Mouse (Mus musculus) bone marrow macrophage, adult 2 months (primary cell): ENCODE data around the gene Fancd2.

ENCODE experiments used
- CTCF ChIP-seq: IDR thresholded peaks from 2 replicates; pipeline ENCODE4 v1.5.1; 2012; ENCODE audit warnings: low read depth, mild to moderate bottlenecking, low read length, moderate library complexity
- POLR2A ChIP-seq: IDR thresholded peaks from 2 replicates; pipeline ENCODE4 v1.6.1; 2012; ENCODE audit warnings: mild to moderate bottlenecking, low read depth, low read length, borderline replicate concordance

DNA sequence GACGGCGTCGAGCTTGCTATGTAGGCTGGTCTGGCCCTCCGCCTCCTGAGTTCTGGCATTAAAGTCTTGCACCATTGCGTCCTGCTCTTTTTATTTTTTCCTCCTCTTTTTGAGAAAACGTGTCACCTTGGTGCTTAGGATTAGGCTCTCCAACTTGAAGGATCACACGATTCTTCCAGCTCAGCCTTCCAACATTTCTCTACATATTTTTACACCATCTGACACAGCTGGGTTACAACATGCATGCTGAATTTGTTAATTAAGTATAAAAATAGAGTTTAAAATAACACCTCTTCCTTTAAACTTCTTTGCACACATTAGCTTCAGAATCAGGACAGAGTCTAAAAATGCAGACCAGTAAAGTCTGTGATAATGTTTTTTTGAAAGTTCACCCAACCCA, 77.8 kb downstream of the Fancd2 start:
- TF ChIP-seq POLR2A (no peak), CTCF (no peak)
